Mouse (Mus musculus) G1E (cell line): ENCODE results near the gene Dph2.

ENCODE experiments used
- CTCF ChIP-seq: IDR thresholded peaks from 2 replicates; pipeline ENCODE4 v1.5.1; 2012; ENCODE audit warnings: low read depth, low read length, inconsistent platforms, mixed read lengths
- GATA1 ChIP-seq: IDR thresholded peaks from 2 replicates; pipeline ENCODE4 v1.6.1; 2012; ENCODE audit warnings: borderline replicate concordance, low read length, inconsistent platforms, mixed read lengths
- TAL1 ChIP-seq: conservative IDR thresholded peaks from 2 replicates; pipeline ENCODE4 v1.6.1; 2012; ENCODE audit warnings: low read depth, low read length, inconsistent platforms, mixed read lengths

GRCm38 (mm10) chr4:117840821-117841220 is 51.0 kb downstream of the Dph2 start:
- TF ChIP-seq CTCF: no peak
- TF ChIP-seq TAL1: no peak
- no peak for TF ChIP-seq GATA1
